Mouse (Mus musculus) gastrocnemius, postnatal 4 days (tissue): ENCODE measurements around the gene Fscn1. TPM values are rescaled to one million over a fixed set of nuclear protein-coding genes. Genes with fewer than 3 reads are reported as not detected.

Experiments used
- DNase-seq, 2 experiments: peaks; one replicate each; pipeline ENCODE4 v3.0.0; 2021 to 2022; ENCODE audit warnings: low spot score in 2 of 2, mixed read lengths in 2 of 2
- total RNA-seq, 2 experiments: library from RNA; stranded (reverse); gene quantifications; 2 replicates each; pipeline ENCODE4 v1.2.3; 2021

The Fscn1 gene
- total RNA-seq, 2 experiments from 2014 or later: 182 to 208 TPM

- no peak for DNase-seq
Measured at GRCm38 (mm10) chr5:142932731-142933130, 27.4 kb upstream of the Fscn1 start.

- peak in 1 of 2 experiments; percentile 74 for DNase-seq
Measured at GRCm38 (mm10) chr5:142935642-142936335, 24.4 kb upstream of the Fscn1 start.

- peak; percentile 76 for DNase-seq
Measured at GRCm38 (mm10) chr5:142936336-142936719, 23.8 kb upstream of the Fscn1 start.

GRCm38 (mm10) chr5:142937956-142938727, 22.0 kb upstream of the Fscn1 start:
- peak in 1 of 2 experiments; percentile 41 for DNase-seq

- no peak for DNase-seq
Measured at GRCm38 (mm10) chr5:142940393-142940792, 19.8 kb upstream of the Fscn1 start.

GRCm38 (mm10) chr5:142944979-142945682, 15.0 kb upstream of the Fscn1 start:
- no peak for DNase-seq

GRCm38 (mm10) chr5:142947460-142947859, 12.7 kb upstream of the Fscn1 start:
- no peak for DNase-seq

- DNase-seq: no peak
Measured at GRCm38 (mm10) chr5:142949580-142949979, 10.6 kb upstream of the Fscn1 start.

- DNase-seq: no peak
Measured at GRCm38 (mm10) chr5:142950405-142950804, 9.7 kb upstream of the Fscn1 start.

GRCm38 (mm10) chr5:142953641-142954040, 6.5 kb upstream of the Fscn1 start:
- DNase-seq: no peak

GRCm38 (mm10) chr5:142956956-142957703, 3.0 kb upstream of the Fscn1 start:
- DNase-seq: no peak

GRCm38 (mm10) chr5:142958464-142958863, 1.7 kb upstream of the Fscn1 start:
- no peak for DNase-seq

GRCm38 (mm10) chr5:142959156-142959555, 987 bp upstream of the Fscn1 start:
- DNase-seq: no peak

- peak in 1 of 2 experiments; percentile 52 for DNase-seq
Measured at GRCm38 (mm10) chr5:142960775-142961271, 680 bp downstream of the Fscn1 start.

GRCm38 (mm10) chr5:142961398-142961880, 1.3 kb downstream of the Fscn1 start:
- peak in 1 of 2 experiments; percentile 35 for DNase-seq

- peak; percentile 84 to 90 for DNase-seq
Measured at GRCm38 (mm10) chr5:142961881-142962443, 1.8 kb downstream of the Fscn1 start.

GRCm38 (mm10) chr5:142962444-142962961, 2.4 kb downstream of the Fscn1 start:
- DNase-seq: no peak

- DNase-seq: peak; percentile 66 to 79
Measured at GRCm38 (mm10) chr5:142963003-142963704, 3.0 kb downstream of the Fscn1 start.

GRCm38 (mm10) chr5:142963705-142964494, 3.8 kb downstream of the Fscn1 start:
- no peak for DNase-seq
